ENCODE assay signal across 14 mouse cellular contexts in the genomic region with DNA sequence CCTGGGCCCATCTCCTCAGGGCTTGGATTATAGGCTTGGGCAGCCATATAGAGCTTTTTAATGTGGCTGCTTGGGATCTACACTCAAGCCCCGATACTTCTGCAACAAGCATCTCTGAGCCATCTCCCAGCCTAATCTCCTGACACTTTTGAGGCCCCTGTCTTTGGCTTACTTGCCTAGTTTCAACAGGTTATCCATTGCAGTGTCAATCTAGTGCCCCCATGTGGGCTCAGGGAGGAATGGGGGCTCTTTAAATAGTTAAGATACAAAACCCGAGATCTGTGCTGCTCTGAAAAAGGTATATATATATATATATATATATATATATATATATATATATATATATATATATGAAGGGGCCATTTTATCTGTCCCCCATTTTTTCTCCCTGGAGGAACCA.
A peak's percentile ranks its signal among the peaks of the same experiment; 100 is the strongest.
DNase-seq lines count a peak whose midpoint lies in the region; ATAC-seq and TF ChIP-seq lines count a peak whose summit lies in the region.
"Had no signal": no experiment of that assay in that cellular context is flagged by ENCODE, and none has a peak within 500 bp of the region (broad histone marks: within the 10 kb centered on the region; RNA-seq: fewer than 3 reads in every experiment).

No protein-coding gene starts in this region.

- H3K27me3 ChIP-seq in intestine, postnatal 0 days (replicated peaks; ENCODE audit: control insufficient read depth, insufficient read depth, low read length) = no peaks in the 10 kb centered on the region
- no peaks in the 10 kb centered on the region for H3K27me3 ChIP-seq in intestine, embryonic 15.5 days (replicated peaks)
- H3K27me3 ChIP-seq in embryonic facial prominence, embryonic 11.5 days (ENCODE audit: control insufficient read depth, insufficient read depth, low read length) = no peaks in the 10 kb centered on the region
- H3K27me3 ChIP-seq: liver, embryonic 15.5 days; megakaryocyte, embryonic 14.5 days had no signal

- no peak overlapping the region for H3K4me3 ChIP-seq in intestine, postnatal 0 days (ENCODE audit: low read depth, low read length)
- no peak overlapping the region for H3K4me3 ChIP-seq in intestine, embryonic 15.5 days (replicated peaks)
- no peak overlapping the region for H3K4me3 ChIP-seq in embryonic facial prominence, embryonic 11.5 days (ENCODE audit: low read depth, low read length)
- H3K4me3 ChIP-seq: liver, embryonic 15.5 days; megakaryocyte, embryonic 14.5 days had no signal

- DNase-seq in 416B (ENCODE audit: low read depth) = peak; percentile 7
- peak; percentile 65 for DNase-seq in ES-CJ7 (ENCODE audit: low read depth, low spot score)
- DNase-seq in embryonic facial prominence, embryonic 11.5 days (ENCODE audit: low spot score) = peak; percentile 30
- DNase-seq in adrenal gland, postnatal 36 days = no peak
- DNase-seq in c-Kit-positive CD71-positive TER-119-positive erythroid progenitor cells, embryonic 14.5 days (ENCODE audit: low spot score) = no peak
- DNase-seq in thymus, adult 18-20 months = no peak
- DNase-seq: heart, adult 18-20 months; heart, postnatal 36 days; kidney, adult 11 months; left cerebral cortex, postnatal 4 days had no signal

- H3K27ac ChIP-seq in intestine, postnatal 0 days (ENCODE audit: low read depth, low read length) = no peak overlapping the region
- no peak overlapping the region for H3K27ac ChIP-seq in intestine, embryonic 15.5 days
- no peak overlapping the region for H3K27ac ChIP-seq in embryonic facial prominence, embryonic 11.5 days (replicated peaks; ENCODE audit: low read depth, low read length)
- H3K27ac ChIP-seq: liver, embryonic 15.5 days had no signal

- H3K9me3 ChIP-seq in intestine, postnatal 0 days (ENCODE audit: control insufficient read depth) = no peaks in the 10 kb centered on the region
- no peaks in the 10 kb centered on the region for H3K9me3 ChIP-seq in intestine, embryonic 15.5 days
- no peaks in the 10 kb centered on the region for H3K9me3 ChIP-seq in embryonic facial prominence, embryonic 11.5 days (replicated peaks; ENCODE audit: control insufficient read depth, low read length)
- H3K9me3 ChIP-seq: liver, embryonic 15.5 days had no signal

- 39% methylated on average over 2 of the region's 2 CpGs for WGBS in intestine, postnatal 0 days
- 35% methylated on average over 2 of the region's 2 CpGs for WGBS in intestine, embryonic 15.5 days
- 33% methylated on average over 2 of the region's 2 CpGs for WGBS in embryonic facial prominence, embryonic 11.5 days

- no peak overlapping the region for H3K4me2 ChIP-seq in intestine, postnatal 0 days (replicated peaks; ENCODE audit: low read depth)
- H3K4me2 ChIP-seq in intestine, embryonic 15.5 days (replicated peaks) = no peak overlapping the region
- H3K4me2 ChIP-seq in embryonic facial prominence, embryonic 11.5 days (ENCODE audit: low read depth, low read length) = no peak overlapping the region
- H3K4me2 ChIP-seq: liver, embryonic 15.5 days had no signal

- H3K4me1 ChIP-seq in intestine, postnatal 0 days (replicated peaks; ENCODE audit: control insufficient read depth, insufficient read depth, low read length) = no peaks in the 10 kb centered on the region
- no peaks in the 10 kb centered on the region for H3K4me1 ChIP-seq in intestine, embryonic 15.5 days (replicated peaks)
- H3K4me1 ChIP-seq in embryonic facial prominence, embryonic 11.5 days (ENCODE audit: control insufficient read depth, insufficient read depth, low read length) = no peaks in the 10 kb centered on the region
- H3K4me1 ChIP-seq: liver, embryonic 15.5 days; megakaryocyte, embryonic 14.5 days had no signal

- TF ChIP-seq CTCF in intestine, postnatal 0 days (IDR thresholded peaks at IDR 0.05; ENCODE audit: low read depth) = peak; percentile 52

- no peak overlapping the region for H3K9ac ChIP-seq in intestine, postnatal 0 days (ENCODE audit: low read depth, low read length)
- no peak overlapping the region for H3K9ac ChIP-seq in intestine, embryonic 15.5 days
- no peak overlapping the region for H3K9ac ChIP-seq in embryonic facial prominence, embryonic 11.5 days (replicated peaks; ENCODE audit: low read length)
- H3K9ac ChIP-seq: liver, embryonic 15.5 days had no signal

- no peak for ATAC-seq in intestine, postnatal 0 days
- no peak for ATAC-seq in intestine, embryonic 15.5 days
- no peak for ATAC-seq in embryonic facial prominence, embryonic 11.5 days (replicated peaks; ENCODE audit: insufficient number of reproducible peaks, low FRiP score, low TSS enrichment, low read depth)

- H3K36me3 ChIP-seq in intestine, postnatal 0 days (ENCODE audit: control insufficient read depth, insufficient read depth) = no peaks in the 10 kb centered on the region
- H3K36me3 ChIP-seq in intestine, embryonic 15.5 days = no peaks in the 10 kb centered on the region
- no peaks in the 10 kb centered on the region for H3K36me3 ChIP-seq in embryonic facial prominence, embryonic 11.5 days (replicated peaks; ENCODE audit: control insufficient read depth, insufficient read depth, low read depth, low read length)
- H3K36me3 ChIP-seq: liver, embryonic 15.5 days had no signal

Comparison
In these comparisons a context has a peak if more than half of its experiments do, and no peak if none do; other contexts are left out.
1. DNase-seq: peak in 416B (single experiment), ES-CJ7 (single experiment) and embryonic facial prominence, embryonic 11.5 days (single experiment); none in adrenal gland, postnatal 36 days (0 of 2), c-Kit-positive CD71-positive TER-119-positive erythroid progenitor cells, embryonic 14.5 days (single experiment) and thymus, adult 18-20 months (0 of 2).